Mouse (Mus musculus) lung, adult 2 months (tissue): ENCODE data around the gene Wdr35. TPM values are rescaled to one million over a fixed set of nuclear protein-coding genes. Genes with fewer than 3 reads are reported as not detected.
A peak's percentile ranks its signal among the peaks of the same experiment; 100 is the strongest.
"Not testable (repeated sequence)": the region's sequence is repeated elsewhere in the genome, so short reads cannot be mapped to it uniquely, and the experiment has no call there.

Experiments
- DNase-seq: peaks from one replicate; pipeline ENCODE4 v3.0.0; 2022
- H3K4me1 ChIP-seq: fragments of 200-500 bp; 2 replicates; pipeline ENCODE4 v1.6.1; 2011; ENCODE audit warnings: low read length; ENCODE audit not compliant: control insufficient read depth, insufficient read depth
- H3K4me3 ChIP-seq: fragments of 200-500 bp; replicated peaks from 2 replicates; pipeline ENCODE3; 2011; ENCODE audit warnings: low read depth, mild to moderate bottlenecking, control low read depth, low read length; ENCODE audit errors: extremely low read depth
- CTCF ChIP-seq: fragments of 200-500 bp; IDR thresholded peaks from 2 replicates; pipeline ENCODE4 v1.5.1; 2011; ENCODE audit warnings: mild to moderate bottlenecking, low read length, control low read depth; ENCODE audit not compliant: insufficient read depth
- POLR2A ChIP-seq: fragments of 200-500 bp; IDR thresholded peaks from 2 replicates; pipeline ENCODE4 v1.6.1; 2011; ENCODE audit warnings: low read depth, mild to moderate bottlenecking, control low read depth, low read length, borderline replicate concordance; ENCODE audit errors: extremely low read depth
- WGBS: fragments of 180-500 bp; shearing (Covaris S2); methylation state at CpG from one replicate; pipeline ENCODE4 v1.1.7; 2018; 5-methylcytosine and 5-hydroxymethylcytosine counted together
- polyA plus RNA-seq: library from polyadenylated mRNA; depleted of rRNA; stranded (reverse); fragments of >200 nt; gene quantifications from 2 replicates; pipeline ENCODE4 v1.2.3, GENCODE M21; 2012; rRNA removed

Gene Wdr35
- 2.5 and 5.0 TPM in 2 replicates for polyA plus RNA-seq

DNA sequence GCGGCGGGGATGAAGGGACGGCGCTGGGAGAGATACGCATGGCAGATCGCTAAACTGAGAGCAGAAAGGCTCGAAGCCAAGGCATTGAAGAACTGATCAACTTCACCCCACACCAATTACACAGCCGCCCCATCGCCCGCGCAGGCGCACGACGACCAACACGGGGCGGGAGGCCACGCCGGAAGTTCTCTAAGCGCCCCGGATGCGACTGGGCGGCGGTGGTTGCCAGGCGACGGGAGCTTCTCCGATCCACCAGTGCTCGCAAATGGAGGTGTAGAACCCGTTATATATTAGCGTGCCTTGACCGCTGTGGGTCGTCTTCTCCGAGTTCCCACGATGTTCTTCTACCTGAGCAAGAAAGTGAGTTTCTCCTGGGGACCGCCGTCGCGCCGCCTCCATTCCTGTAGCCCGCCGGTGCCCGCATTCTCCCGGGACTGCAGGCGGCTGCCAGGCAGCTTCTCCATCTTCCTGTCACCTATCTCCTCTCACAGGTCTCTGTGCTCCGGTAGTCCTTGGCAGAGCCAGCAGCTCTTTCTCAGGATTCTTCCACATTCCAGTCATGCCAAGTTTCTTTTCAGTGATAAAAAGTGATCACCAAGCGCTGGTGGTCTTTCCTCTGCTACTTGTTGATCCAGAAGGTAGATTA lies at the start of gene Wdr35:
Gene Wdr35, plus strand, starts transcription at position 73 of the 646 bp plus-strand sequence.
- under 1% methylated on average over 45 of the region's 45 CpGs for WGBS
- H3K4me3 ChIP-seq: peak within 1 kb of the TSS; percentile 77
- TF ChIP-seq POLR2A (peak; percentile 71; the same call in 1 of the 2 replicates), CTCF (no peak)
- peaks cover 4% of the 10 kb centered on the region for H3K4me1 ChIP-seq
- DNase-seq: peak; percentile 82

- Histone ChIP-seq H3K4me1 (peaks cover 30% of the 10 kb centered on the region), H3K4me3 (no peak overlapping the region)
- DNase-seq: no peak
- TF ChIP-seq CTCF (no peak), POLR2A (no peak)
- 50% methylated on average over 3 of the region's 3 CpGs for WGBS
These were observed 46.0 kb upstream of the Wdr35 start for GRCm38 (mm10) chr12:8927652-8928051.

GRCm38 (mm10) chr12:8928766-8929165 lies 44.9 kb upstream of the Wdr35 start:
- 38% methylated on average over 4 of the region's 4 CpGs for WGBS
- no peak for DNase-seq
- no peak overlapping the region for H3K4me3 ChIP-seq
- H3K4me1 ChIP-seq: peaks cover 27% of the 10 kb centered on the region
- TF ChIP-seq POLR2A (no peak), CTCF (no peak)

DNA sequence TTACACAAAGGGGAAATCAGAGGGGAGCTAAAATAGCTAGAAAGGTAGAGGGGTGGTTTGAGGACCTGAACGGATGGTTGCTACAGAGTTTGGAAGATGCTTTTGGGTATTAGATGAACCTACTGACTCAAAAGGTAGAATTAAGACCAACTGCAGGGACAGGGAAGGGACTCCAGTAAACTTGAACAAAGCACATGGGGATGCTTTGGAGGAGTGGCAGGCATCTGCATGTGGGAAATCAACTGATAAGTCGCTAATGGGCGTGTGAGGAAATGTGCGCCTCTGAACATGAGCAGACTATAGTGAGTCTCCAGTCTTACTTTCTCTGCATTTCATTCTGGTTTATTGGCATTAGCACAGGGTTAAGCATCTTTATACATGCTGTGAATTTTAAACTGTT lies 42.6 kb upstream of the Wdr35 start:
- Histone ChIP-seq H3K4me3 (no peak overlapping the region), H3K4me1 (peaks cover 20% of the 10 kb centered on the region)
- 52% methylated on average over 4 of the region's 4 CpGs for WGBS
- DNase-seq: no peak
- TF ChIP-seq POLR2A: no peak
- TF ChIP-seq CTCF: no peak

GRCm38 (mm10) chr12:8935349-8935748 lies 38.3 kb upstream of the Wdr35 start:
- no peak for DNase-seq

DNA sequence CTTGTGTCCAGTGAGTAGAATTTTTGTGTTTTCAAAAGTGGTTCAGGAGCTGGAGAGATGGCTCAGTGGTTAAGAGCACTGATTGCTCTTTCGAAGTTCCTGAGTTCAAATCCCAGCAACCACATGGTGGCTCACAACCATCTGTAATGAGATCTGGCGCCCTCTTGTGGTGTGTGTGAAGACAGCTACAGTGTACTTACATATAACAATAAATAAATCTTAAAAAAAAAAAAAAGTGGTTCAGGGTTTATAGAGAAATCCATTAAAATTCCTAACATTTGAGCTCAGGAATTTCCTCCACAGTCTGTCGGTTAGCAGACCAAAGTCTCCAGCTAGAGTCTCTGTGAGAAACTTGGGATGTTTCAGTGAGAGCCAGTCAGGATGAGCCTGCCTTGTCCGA lies 37.5 kb upstream of the Wdr35 start:
- H3K4me3 ChIP-seq, DNase-seq, H3K4me1 ChIP-seq: not testable (repeated sequence)
- WGBS: 75% methylated on average over 4 of the region's 4 CpGs
- 0 out of 2 replicates have a peak, but pooled peaks have one; percentile 5 for TF ChIP-seq CTCF

More at GRCm38 (mm10) chr12:8935349-8935748, 38.3 kb upstream of the Wdr35 start:
- H3K4me1 ChIP-seq: peaks cover 4% of the 10 kb centered on the region
- H3K4me3 ChIP-seq: no peak overlapping the region
- WGBS: 68% methylated on average over 5 of the region's 5 CpGs
- no peak for TF ChIP-seq POLR2A
- TF ChIP-seq CTCF: no peak

GRCm38 (mm10) chr12:8939490-8939889 lies 34.2 kb upstream of the Wdr35 start:
- TF ChIP-seq POLR2A: no peak
- no peak for TF ChIP-seq CTCF
- no peak for DNase-seq
- no peak overlapping the region for H3K4me3 ChIP-seq
- 88% methylated on average over 4 of the region's 4 CpGs for WGBS
- no peaks in the 10 kb centered on the region for H3K4me1 ChIP-seq

DNA sequence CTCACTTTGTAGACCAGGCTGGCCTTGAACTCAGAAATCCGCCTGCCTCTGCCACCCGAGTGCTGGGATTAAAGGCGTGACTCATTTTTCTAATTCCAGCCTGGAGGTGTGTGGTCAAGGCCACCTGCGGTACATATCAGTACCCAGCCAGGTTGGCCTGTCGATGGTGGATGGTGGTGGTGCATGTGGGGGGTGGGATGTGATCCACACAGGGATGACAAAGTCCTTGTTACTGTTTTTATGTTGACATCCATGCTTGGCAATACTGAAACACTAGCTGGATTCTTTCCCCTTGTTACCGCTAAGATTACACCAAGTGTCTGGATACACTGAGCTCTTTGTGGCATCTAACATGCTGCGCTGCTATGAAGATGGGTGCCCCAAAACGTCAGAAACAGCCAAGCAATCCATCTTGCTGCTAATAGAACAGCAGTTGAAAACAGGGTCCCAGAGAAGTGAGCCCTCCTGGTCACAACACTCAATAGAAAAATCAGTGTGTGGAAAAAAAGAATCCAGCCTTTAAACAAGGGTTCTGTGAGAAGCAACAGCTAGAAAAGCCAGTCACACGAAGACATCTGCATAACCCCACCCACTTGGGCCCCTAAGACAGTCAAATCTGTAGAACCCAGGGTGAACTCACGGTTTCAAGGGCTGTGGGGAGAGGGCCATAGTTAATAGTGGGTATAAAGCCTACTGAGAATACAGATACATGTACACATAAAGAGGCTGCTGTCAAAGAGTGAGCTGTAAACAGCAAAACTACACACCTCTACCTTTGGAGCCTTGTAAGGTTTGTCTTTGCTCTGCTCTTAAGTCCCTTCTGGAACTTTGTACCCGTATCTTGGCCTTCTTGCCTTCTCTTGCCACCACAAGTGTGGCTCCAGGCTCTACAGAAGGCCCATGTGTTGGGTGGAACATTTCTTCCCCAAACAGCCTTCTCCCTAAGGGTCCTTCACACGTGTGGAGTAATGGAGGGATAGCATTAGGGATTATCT lies 33.4 kb upstream of the Wdr35 start:
- no peak for DNase-seq
- WGBS: 68% methylated on average over 12 of the region's 12 CpGs
- TF ChIP-seq CTCF (no peak), POLR2A (no peak)
- Histone ChIP-seq H3K4me3 (no peak overlapping the region), H3K4me1 (no peaks in the 10 kb centered on the region)

GRCm38 (mm10) chr12:8941131-8941615 lies 32.5 kb upstream of the Wdr35 start:
- TF ChIP-seq POLR2A (no peak), CTCF (no peak)
- no peak for DNase-seq
- 62% methylated on average over 4 of the region's 4 CpGs for WGBS

More at GRCm38 (mm10) chr12:8941131-8941615, 32.5 kb upstream of the Wdr35 start:
- Histone ChIP-seq H3K4me1 (no peaks in the 10 kb centered on the region), H3K4me3 (no peak overlapping the region)
